Mouse (Mus musculus): ENCODE measurements around the gene Deaf1. TPM values are rescaled to one million over a fixed set of nuclear protein-coding genes. Genes with fewer than 3 reads are reported as not detected.

The Deaf1 gene
- polyA plus RNA-seq, 1 experiment from 2014 or later: 187 TPM

DNA sequence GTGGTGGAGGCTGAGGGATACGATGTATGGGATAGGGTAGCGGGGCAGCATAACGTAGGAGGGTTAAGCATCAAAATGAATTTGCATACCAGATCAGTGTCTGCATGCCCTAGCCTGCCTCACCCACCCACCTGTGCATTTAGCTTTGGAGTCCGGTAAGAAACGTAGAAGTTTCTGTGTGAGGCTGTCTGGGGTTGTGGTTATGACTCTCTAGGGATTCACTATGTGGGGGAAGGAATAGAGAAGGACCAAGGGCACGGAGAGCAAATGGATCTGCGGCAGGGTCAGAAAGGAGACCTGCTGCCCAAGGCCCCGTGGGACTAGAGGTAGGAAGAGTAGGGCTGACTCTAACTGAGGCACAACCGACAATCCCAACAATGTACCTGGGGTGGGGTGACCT lies 52.1 kb downstream of the Deaf1 start:
- no peak overlapping the region for H3K27ac ChIP-seq
- WGBS: 82% methylated on average over 9 of the region's 9 CpGs
- H3K4me2 ChIP-seq (replicated peaks): no peak overlapping the region
- no peaks in the 10 kb centered on the region for H3K36me3 ChIP-seq (replicated peaks; ENCODE audit: control insufficient read depth, insufficient read depth)
- H3K4me1 ChIP-seq (replicated peaks; ENCODE audit: control insufficient read depth, insufficient read depth, low read length): peaks cover 9% of the 10 kb centered on the region; the same call in 1 of the 2 replicates
- DNase-seq (ENCODE audit: low spot score) (no peak), ATAC-seq (ENCODE audit: low FRiP score) (no peak)
- H3K27me3 ChIP-seq (ENCODE audit: control insufficient read depth, insufficient read depth, low read length): no peaks in the 10 kb centered on the region
- H3K4me3 ChIP-seq (replicated peaks; ENCODE audit: low read length): no peak overlapping the region
- no peaks in the 10 kb centered on the region for H3K9me3 ChIP-seq (ENCODE audit: control insufficient read depth, low read length)
- no peak overlapping the region for H3K9ac ChIP-seq

DNA sequence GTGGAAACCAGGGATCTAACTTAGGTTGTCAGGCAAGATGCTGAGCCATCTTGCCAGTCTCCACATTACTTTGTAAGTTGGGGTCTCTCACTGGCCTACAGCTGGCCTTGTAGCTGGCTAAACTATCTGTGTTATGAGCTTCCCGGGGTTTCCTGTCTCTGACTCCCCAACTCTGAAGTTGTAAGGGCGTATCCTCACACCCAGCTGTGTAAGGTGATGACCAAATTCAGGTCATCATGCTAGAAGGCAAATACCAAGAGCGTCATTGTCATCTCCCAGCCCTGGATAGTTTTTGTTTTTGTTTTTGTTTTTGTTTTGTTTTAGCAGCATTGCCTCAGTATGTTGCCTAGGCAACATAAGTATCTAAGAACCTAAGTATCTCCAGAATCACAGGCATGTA lies 56.9 kb downstream of the Deaf1 start:
- Histone ChIP-seq H3K4me2 (replicated peaks) (no peak overlapping the region), H3K4me1 (replicated peaks; ENCODE audit: control insufficient read depth, insufficient read depth, low read length) (0 out of 2 replicates have a peak, but pooled peaks cover 5% of the 10 kb centered on the region), H3K27me3 (ENCODE audit: control insufficient read depth, insufficient read depth, low read length) (no peaks in the 10 kb centered on the region), H3K27ac (no peak overlapping the region), H3K4me3 (replicated peaks; ENCODE audit: low read length) (no peak overlapping the region), H3K9ac (no peak overlapping the region), H3K36me3 (replicated peaks; ENCODE audit: control insufficient read depth, insufficient read depth) (no peaks in the 10 kb centered on the region), H3K9me3 (ENCODE audit: control insufficient read depth, low read length) (no peaks in the 10 kb centered on the region)
- WGBS: 85% methylated on average over 3 of the region's 3 CpGs
- DNase-seq (ENCODE audit: low spot score) (no peak), ATAC-seq (ENCODE audit: low FRiP score) (no peak)

DNA sequence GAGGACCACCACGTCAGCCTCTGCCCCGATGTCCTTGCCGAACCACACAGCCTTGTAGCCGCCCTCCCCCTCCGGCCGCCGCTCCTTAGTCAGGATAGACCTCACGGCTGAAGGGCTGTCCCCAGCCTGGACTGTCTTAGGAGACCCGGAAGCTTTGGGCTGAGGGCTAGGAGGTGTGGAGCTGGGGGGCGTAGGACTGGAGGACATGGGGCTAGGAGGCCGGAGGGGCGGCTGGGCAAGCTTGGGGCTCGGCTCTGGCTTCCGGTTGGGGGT lies 58.3 kb downstream of the Deaf1 start:
- Histone ChIP-seq H3K4me1 (replicated peaks; ENCODE audit: control insufficient read depth, insufficient read depth, low read length) (0 out of 2 replicates have a peak, but pooled peaks cover 7% of the 10 kb centered on the region), H3K9ac (no peak overlapping the region), H3K9me3 (ENCODE audit: control insufficient read depth, low read length) (no peaks in the 10 kb centered on the region), H3K36me3 (replicated peaks; ENCODE audit: control insufficient read depth, insufficient read depth) (peaks cover 3% of the 10 kb centered on the region), H3K27me3 (ENCODE audit: control insufficient read depth, insufficient read depth, low read length) (no peaks in the 10 kb centered on the region), H3K4me2 (replicated peaks) (no peak overlapping the region), H3K4me3 (replicated peaks; ENCODE audit: low read length) (no peak overlapping the region), H3K27ac (no peak overlapping the region)
- WGBS: 84% methylated on average over 14 of the region's 14 CpGs
- ATAC-seq (ENCODE audit: low FRiP score): no peak
- no peak for DNase-seq (ENCODE audit: low spot score)

GRCm38 (mm10) chr7:141268466-141269272 lies 58.8 kb downstream of the Deaf1 start:
- WGBS: 77% methylated on average over 24 of the region's 24 CpGs
- H3K4me1 ChIP-seq (replicated peaks; ENCODE audit: control insufficient read depth, insufficient read depth, low read length): 0 out of 2 replicates have a peak, but pooled peaks cover 7% of the 10 kb centered on the region
- H3K36me3 ChIP-seq (replicated peaks; ENCODE audit: control insufficient read depth, insufficient read depth): peaks cover 9% of the 10 kb centered on the region
- no peaks in the 10 kb centered on the region for H3K9me3 ChIP-seq (ENCODE audit: control insufficient read depth, low read length)
- no peak for ATAC-seq (ENCODE audit: low FRiP score)
- DNase-seq (ENCODE audit: low spot score): no peak
- H3K27me3 ChIP-seq (ENCODE audit: control insufficient read depth, insufficient read depth, low read length): no peaks in the 10 kb centered on the region
- H3K4me3 ChIP-seq (replicated peaks; ENCODE audit: low read length): no peak overlapping the region
- H3K27ac ChIP-seq: no peak overlapping the region
- H3K9ac ChIP-seq: no peak overlapping the region
- no peak overlapping the region for H3K4me2 ChIP-seq (replicated peaks)

- DNase-seq (ENCODE audit: low spot score) (no peak), ATAC-seq (ENCODE audit: low FRiP score) (peak; percentile 49; the same call in 1 of the 2 replicates)
- Histone ChIP-seq H3K27ac (no peak within 1 kb of the TSS), H3K9ac (peak within 1 kb of the TSS; percentile 33; the same call in 1 of the 2 replicates), H3K4me3 (replicated peaks; ENCODE audit: low read length) (peak within 1 kb of the TSS; percentile 22), H3K27me3 (ENCODE audit: control insufficient read depth, insufficient read depth, low read length) (no peaks in the 10 kb centered on the region), H3K4me2 (replicated peaks) (peak within 1 kb of the TSS; percentile 49), H3K36me3 (replicated peaks; ENCODE audit: control insufficient read depth, insufficient read depth) (peaks cover 36% of the 10 kb centered on the region), H3K9me3 (ENCODE audit: control insufficient read depth, low read length) (no peaks in the 10 kb centered on the region), H3K4me1 (replicated peaks; ENCODE audit: control insufficient read depth, insufficient read depth, low read length) (0 out of 2 replicates have a peak, but pooled peaks cover 7% of the 10 kb centered on the region)
- WGBS: 18% methylated on average over 25 of the region's 25 CpGs
Measured at GRCm38 (mm10) chr7:141265739-141266561, 61.5 kb downstream of the Deaf1 start, which contains the start of gene Irf7. TSS of gene Irf7 (minus strand) at chr7:141266481.

GRCm38 (mm10) chr7:141265411-141265738 lies 62.1 kb downstream of the Deaf1 start:
- 37% methylated on average over 11 of the region's 11 CpGs for WGBS
- Histone ChIP-seq H3K4me2 (replicated peaks) (peak overlapping the region; percentile 49), H3K4me3 (replicated peaks; ENCODE audit: low read length) (no peak overlapping the region), H3K27me3 (ENCODE audit: control insufficient read depth, insufficient read depth, low read length) (no peaks in the 10 kb centered on the region), H3K36me3 (replicated peaks; ENCODE audit: control insufficient read depth, insufficient read depth) (peaks cover 42% of the 10 kb centered on the region), H3K9me3 (ENCODE audit: control insufficient read depth, low read length) (no peaks in the 10 kb centered on the region), H3K9ac (peak overlapping the region; percentile 33; the same call in 1 of the 2 replicates), H3K4me1 (replicated peaks; ENCODE audit: control insufficient read depth, insufficient read depth, low read length) (0 out of 2 replicates have a peak, but pooled peaks cover 7% of the 10 kb centered on the region), H3K27ac (no peak overlapping the region)
- no peak for DNase-seq (ENCODE audit: low spot score)
- no peak for ATAC-seq (ENCODE audit: low FRiP score)

DNA sequence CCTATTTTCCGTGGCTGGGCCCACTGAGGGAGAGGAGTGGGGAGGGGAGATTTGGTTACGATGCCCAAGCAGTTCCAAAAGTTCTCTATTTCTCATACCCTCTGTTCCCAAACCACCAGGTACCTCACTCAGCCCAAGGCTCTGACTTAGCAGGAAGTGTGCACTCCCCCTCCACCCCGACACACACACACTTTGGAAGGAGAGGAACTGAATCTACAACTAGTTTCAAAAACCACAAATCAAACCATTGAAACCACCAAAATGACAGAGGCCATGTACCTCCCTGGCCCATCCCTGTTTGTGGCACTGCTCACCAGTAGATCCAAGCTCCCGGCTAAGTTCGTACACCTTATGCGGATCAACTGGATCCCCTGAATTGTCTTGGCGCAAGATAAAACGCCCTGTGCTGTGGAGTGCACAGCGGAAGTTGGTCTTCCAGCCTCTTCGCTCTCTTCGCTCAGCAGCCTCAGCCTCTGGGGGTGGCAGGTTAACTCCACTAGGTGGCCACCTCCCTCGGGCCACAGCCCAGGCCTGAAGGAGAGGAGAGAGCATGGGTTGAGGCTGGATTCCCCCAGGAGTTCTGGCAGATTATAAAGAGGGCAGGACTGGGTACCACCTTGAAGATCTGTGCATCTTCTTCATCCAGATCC lies 62.6 kb downstream of the Deaf1 start:
- H3K4me3 ChIP-seq (replicated peaks; ENCODE audit: low read length): no peak overlapping the region
- no peaks in the 10 kb centered on the region for H3K9me3 ChIP-seq (ENCODE audit: control insufficient read depth, low read length)
- no peak for DNase-seq (ENCODE audit: low spot score)
- ATAC-seq (ENCODE audit: low FRiP score): 0 out of 2 replicates have a peak, but pooled peaks have one; percentile 60
- H3K36me3 ChIP-seq (replicated peaks; ENCODE audit: control insufficient read depth, insufficient read depth): peaks cover 47% of the 10 kb centered on the region
- WGBS: 40% methylated on average over 12 of the region's 12 CpGs
- no peaks in the 10 kb centered on the region for H3K27me3 ChIP-seq (ENCODE audit: control insufficient read depth, insufficient read depth, low read length)
- H3K9ac ChIP-seq: no peak overlapping the region
- no peak overlapping the region for H3K4me2 ChIP-seq (replicated peaks)
- H3K4me1 ChIP-seq (replicated peaks; ENCODE audit: control insufficient read depth, insufficient read depth, low read length): 0 out of 2 replicates have a peak, but pooled peaks cover 7% of the 10 kb centered on the region
- H3K27ac ChIP-seq: no peak overlapping the region

DNA sequence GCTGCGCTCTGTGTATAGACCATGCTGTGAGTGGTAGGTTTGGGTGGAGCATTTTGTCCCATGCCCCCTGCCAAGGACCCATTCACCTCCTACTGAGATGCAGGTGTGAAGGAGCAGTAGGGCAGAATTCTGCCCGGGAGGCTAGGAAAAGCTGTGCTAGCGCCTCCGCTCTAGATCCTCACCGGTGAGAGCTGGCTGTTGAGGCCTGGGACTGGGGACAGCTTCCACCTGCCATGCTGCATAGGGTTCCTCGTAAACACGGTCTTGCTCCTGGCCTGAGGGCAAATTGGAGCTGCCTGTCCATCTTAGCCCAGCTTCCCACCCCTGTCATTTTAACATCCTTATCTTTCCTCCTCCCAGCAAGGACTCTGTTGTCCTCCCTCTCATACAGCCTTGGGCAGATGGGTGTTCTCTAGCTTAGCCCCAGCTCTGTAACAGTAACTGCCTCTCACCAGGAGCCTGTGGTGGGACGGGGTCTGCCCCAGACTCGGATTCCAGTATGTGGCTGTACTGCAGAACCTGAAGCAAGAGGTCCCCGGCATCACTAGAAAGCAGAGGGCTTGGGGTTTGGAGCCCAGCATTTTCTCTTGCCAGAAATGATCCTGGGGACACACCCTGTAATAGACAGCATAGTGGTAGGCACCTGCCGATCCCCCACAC lies 63.3 kb downstream of the Deaf1 start:
- Histone ChIP-seq H3K27me3 (ENCODE audit: control insufficient read depth, insufficient read depth, low read length) (no peaks in the 10 kb centered on the region), H3K4me2 (replicated peaks) (no peak overlapping the region), H3K27ac (no peak overlapping the region), H3K36me3 (replicated peaks; ENCODE audit: control insufficient read depth, insufficient read depth) (peaks cover 54% of the 10 kb centered on the region), H3K9me3 (ENCODE audit: control insufficient read depth, low read length) (no peaks in the 10 kb centered on the region), H3K9ac (no peak overlapping the region), H3K4me1 (replicated peaks; ENCODE audit: control insufficient read depth, insufficient read depth, low read length) (0 out of 2 replicates have a peak, but pooled peaks cover 7% of the 10 kb centered on the region), H3K4me3 (replicated peaks; ENCODE audit: low read length) (no peak overlapping the region)
- WGBS: 77% methylated on average over 11 of the region's 11 CpGs
- ATAC-seq (ENCODE audit: low FRiP score) (no peak), DNase-seq (ENCODE audit: low spot score) (no peak)

Data from hindbrain, embryonic 14.5 days (tissue).